1 mouse cellular context compared by ENCODE assay signal in genomic region chr1:155108412-155108811, GRCm38 (mm10).
TF ChIP-seq lines count a peak whose summit lies in the region.

No protein-coding gene starts in this region.

TF ChIP-seq in CH12.LX, 34 proteins besides CTCF, POLR2A, EP300 and RAD21 (continued from another document):
- TF ChIP-seq MAZ (IDR thresholded peaks at IDR 0.05; ENCODE audit: low read depth, low read length) (peak; percentile 52; the same call in 1 of the 2 replicates), USF1 (IDR thresholded peaks at IDR 0.05; ENCODE audit: low read depth, low read length) (no peak), KAT2A (IDR thresholded peaks at IDR 0.05; ENCODE audit: insufficient replicate concordance, low read length) (no peak), UBTF (IDR thresholded peaks at IDR 0.05; ENCODE audit: low read depth, low read length) (no peak), MEF2A (IDR thresholded peaks at IDR 0.05; ENCODE audit: borderline replicate concordance, low read depth, low read length) (peak; percentile 89), MAFK (IDR thresholded peaks at IDR 0.05; ENCODE audit: insufficient replicate concordance, low read length) (peak; percentile 82), IRF4 (IDR thresholded peaks at IDR 0.05; ENCODE audit: low read depth, low read length) (peak; percentile 95), JUN (IDR thresholded peaks at IDR 0.05; ENCODE audit: insufficient read depth, low read depth, low read length) (peak; percentile 82), ZMIZ1 (IDR thresholded peaks at IDR 0.05; ENCODE audit: low read depth, low read length) (peak; percentile 49), ZC3H11A (IDR thresholded peaks at IDR 0.05; ENCODE audit: low read depth, low read length) (no peak), ZNF384 (IDR thresholded peaks at IDR 0.05; ENCODE audit: low read depth, low read length) (peak; percentile 93), POLR2AphosphoS2 (IDR thresholded peaks at IDR 0.05; ENCODE audit: low read depth, low read length) (no peak), GABPA (IDR thresholded peaks at IDR 0.05; ENCODE audit: insufficient replicate concordance, low read depth, low read length) (no peak), CHD2 (IDR thresholded peaks at IDR 0.05; ENCODE audit: low read length) (peak; percentile 90), MXI1 (IDR thresholded peaks at IDR 0.05; ENCODE audit: low read depth, low read length) (peak; percentile 62; the same call in 1 of the 2 replicates), SIN3A (IDR thresholded peaks at IDR 0.05; ENCODE audit: low read length) (peak; percentile 85), MYC (IDR thresholded peaks at IDR 0.05; ENCODE audit: low read depth, low read length) (no peak), E2F4 (IDR thresholded peaks at IDR 0.05; ENCODE audit: insufficient replicate concordance, low read depth, low read length) (no peak), ELF1 (IDR thresholded peaks at IDR 0.05; ENCODE audit: low read depth, low read length) (peak; percentile 43; the same call in 1 of the 2 replicates), SMC3 (IDR thresholded peaks at IDR 0.05; ENCODE audit: low read depth, low read length) (peak; percentile 7), MAX (IDR thresholded peaks at IDR 0.05; ENCODE audit: low read length) (no peak), USF2 (conservative IDR thresholded peaks at IDR 0.05; ENCODE audit: low read depth, low read length) (no peak), PAX5 (IDR thresholded peaks at IDR 0.05; ENCODE audit: low read length) (no peak)
